Mouse (Mus musculus) liver, postnatal 0 days (tissue): ENCODE data around the gene Hsd17b12. TPM values are rescaled to one million over a fixed set of nuclear protein-coding genes. Genes with fewer than 3 reads are reported as not detected.
A peak's percentile ranks its signal among the peaks of the same experiment; 100 is the strongest.

Experiments
- ATAC-seq: fragments of 200-750 bp; cut with Nextera tagmentation; 2 replicates; pipeline ENCODE4 v1.8.0; 2017; ENCODE audit warnings: mild to moderate bottlenecking, moderate library complexity
- DNase-seq: peaks from one replicate; pipeline ENCODE4 v3.0.0-alpha.2; 2016
- H3K27ac ChIP-seq: fragments of 300-500 bp; sonication (generic); 2 replicates; pipeline ENCODE4 v1.5.1; 2014; ENCODE audit warnings: antibody characterized with exemption, moderate library complexity, mild to moderate bottlenecking, low read depth
- H3K27me3 ChIP-seq: fragments of 300-500 bp; sonication (generic); 2 replicates; pipeline ENCODE4 v1.6.1; 2014; ENCODE audit warnings: low read length, control low read depth, mixed read lengths; ENCODE audit not compliant: insufficient read depth
- H3K36me3 ChIP-seq: fragments of 300-500 bp; sonication (generic); replicated peaks from 2 replicates; pipeline ENCODE4 v1.6.1; 2014; ENCODE audit warnings: mild to moderate bottlenecking, control low read depth, low read length, moderate library complexity, mixed read lengths; ENCODE audit not compliant: insufficient read depth
- H3K4me1 ChIP-seq: fragments of 300-500 bp; sonication (generic); 2 replicates; pipeline ENCODE4 v1.6.1; 2014; ENCODE audit warnings: antibody characterized with exemption, mild to moderate bottlenecking, control low read depth; ENCODE audit not compliant: insufficient read depth
- H3K4me2 ChIP-seq: fragments of 300-500 bp; sonication (generic); 2 replicates; pipeline ENCODE4 v1.6.1; 2014; ENCODE audit warnings: low read depth, mild to moderate bottlenecking, low read length, moderate library complexity, mixed read lengths
- H3K4me3 ChIP-seq: fragments of 300-500 bp; sonication (generic); 2 replicates; pipeline ENCODE4 v1.5.1; 2014; ENCODE audit warnings: low read depth, low read length
- H3K9ac ChIP-seq: fragments of 300-500 bp; sonication (generic); replicated peaks from 2 replicates; pipeline ENCODE4 v1.6.1; 2014; ENCODE audit warnings: mild to moderate bottlenecking, moderate library complexity
- H3K9me3 ChIP-seq: fragments of 300-500 bp; sonication (generic); 2 replicates; pipeline ENCODE4 v1.6.1; 2016; ENCODE audit warnings: mild to moderate bottlenecking, control low read depth, low read length, mixed read lengths
- CTCF ChIP-seq: sonication (generic); IDR thresholded peaks from 2 replicates; pipeline ENCODE4 v1.5.1; 2016; ENCODE audit warnings: antibody characterized with exemption, low read depth
- EP300 ChIP-seq: IDR thresholded peaks from 2 replicates; pipeline ENCODE4 v1.6.1; 2016; ENCODE audit warnings: antibody characterized with exemption, low read depth, mild to moderate bottlenecking
- WGBS: fragments of 180-500 bp; shearing (Covaris S2); extraction: QIAGEN DNeasy Blood & Tissue Kit; methylation state at CpG from one replicate; pipeline ENCODE4 v1.1.7; 2014; ENCODE audit not compliant: insufficient replicate concordance; 5-methylcytosine and 5-hydroxymethylcytosine counted together
- polyA plus RNA-seq: library from polyadenylated mRNA; unstranded; fragments of >200 nt; fragmentation: Nextera tagmentation; extraction: Ambion mirVana; gene quantifications from 2 replicates; pipeline ENCODE4 v1.2.1, GENCODE M21; 2015

Hsd17b12 gene
- polyA plus RNA-seq, 1 experiment from 2014 or later: 70.1 TPM

DNA sequence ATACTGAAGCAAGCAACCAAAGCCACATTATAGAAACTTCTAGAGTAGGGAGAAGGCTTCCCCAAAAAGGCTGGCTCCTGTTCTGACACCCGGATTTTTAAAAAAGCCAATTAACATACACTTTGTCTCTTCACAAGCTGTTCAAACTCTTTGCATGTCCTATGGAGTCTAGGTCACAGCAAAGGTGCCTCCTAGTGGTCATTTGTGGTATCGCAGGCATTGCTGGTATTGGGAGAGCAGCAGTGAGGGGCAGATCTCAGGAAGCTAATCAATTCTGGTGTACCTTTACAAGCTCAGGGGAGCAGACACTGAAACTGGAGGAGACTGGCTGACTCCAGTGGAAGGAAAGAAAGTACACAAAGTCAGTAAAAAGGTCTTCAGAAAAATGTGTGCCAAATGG is 155.4 kb downstream of the Hsd17b12 start:
- no peak overlapping the region for H3K4me3 ChIP-seq
- H3K4me1 ChIP-seq: no peaks in the 10 kb centered on the region
- H3K9ac ChIP-seq: no peak overlapping the region
- H3K27ac ChIP-seq: no peak overlapping the region
- H3K27me3 ChIP-seq: no peaks in the 10 kb centered on the region
- H3K36me3 ChIP-seq: peaks cover 74% of the 10 kb centered on the region
- WGBS: 12% methylated on average over 2 of the region's 2 CpGs
- no peak overlapping the region for H3K4me2 ChIP-seq
- ATAC-seq (0 out of 2 replicates have a peak, but pooled peaks have one; percentile 45), DNase-seq (peak; percentile 85)
- TF ChIP-seq CTCF (peak; percentile 95), EP300 (no peak)
- no peaks in the 10 kb centered on the region for H3K9me3 ChIP-seq

DNA sequence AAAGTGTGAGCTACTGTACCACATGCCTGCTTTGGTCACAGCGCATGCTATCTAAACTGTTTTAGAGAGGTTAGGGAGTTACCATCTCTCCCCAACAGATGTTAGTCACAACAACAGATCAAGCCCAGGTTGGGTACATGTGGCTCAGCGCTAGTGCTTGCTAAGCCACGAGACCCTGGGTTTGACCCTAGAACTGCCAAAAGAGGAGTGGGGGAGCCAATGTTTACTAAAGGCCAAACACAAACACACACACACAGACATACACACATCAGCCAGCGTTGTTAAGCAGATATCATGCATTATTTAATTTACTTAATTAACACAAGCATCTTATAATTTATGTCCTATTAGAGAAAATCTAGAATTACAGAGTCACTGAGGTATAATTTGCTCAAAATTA is 155.8 kb downstream of the Hsd17b12 start:
- H3K4me2 ChIP-seq: no peak overlapping the region
- H3K4me3 ChIP-seq: no peak overlapping the region
- no peaks in the 10 kb centered on the region for H3K27me3 ChIP-seq
- H3K9me3 ChIP-seq: no peaks in the 10 kb centered on the region
- DNase-seq (no peak), ATAC-seq (no peak)
- H3K9ac ChIP-seq: no peak overlapping the region
- TF ChIP-seq CTCF: no peak
- TF ChIP-seq EP300: no peak
- H3K27ac ChIP-seq: no peak overlapping the region
- H3K36me3 ChIP-seq: peaks cover 73% of the 10 kb centered on the region
- no peaks in the 10 kb centered on the region for H3K4me1 ChIP-seq
- WGBS: 73% methylated on average over 4 of the region's 4 CpGs

DNA sequence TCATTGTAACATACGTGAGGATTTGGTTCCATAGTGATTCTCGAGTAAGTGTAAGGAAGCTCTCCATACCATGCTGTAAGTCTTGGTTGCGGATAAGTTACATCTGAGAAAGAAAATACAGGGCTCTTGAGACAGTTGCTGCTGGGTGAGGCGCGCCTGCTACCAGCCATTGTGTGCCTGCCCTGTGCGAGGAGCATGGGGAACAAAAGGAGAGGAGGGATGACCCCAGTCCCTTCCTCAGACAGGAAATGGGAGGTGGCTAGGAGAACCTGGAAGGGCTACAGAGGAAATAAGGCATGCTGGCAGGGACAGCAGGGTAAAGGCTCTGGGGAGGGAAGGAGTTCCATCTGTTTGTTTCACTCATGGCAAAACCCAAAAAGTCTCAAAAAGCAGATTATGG is 156.4 kb downstream of the Hsd17b12 start:
- Histone ChIP-seq H3K4me2 (no peak overlapping the region), H3K4me1 (no peaks in the 10 kb centered on the region), H3K4me3 (no peak overlapping the region), H3K27me3 (no peaks in the 10 kb centered on the region), H3K27ac (no peak overlapping the region), H3K9ac (no peak overlapping the region), H3K9me3 (no peaks in the 10 kb centered on the region), H3K36me3 (peaks cover 70% of the 10 kb centered on the region)
- no peak for DNase-seq
- ATAC-seq: no peak
- 81% methylated on average over 6 of the region's 6 CpGs for WGBS
- TF ChIP-seq CTCF (no peak), EP300 (no peak)

DNA sequence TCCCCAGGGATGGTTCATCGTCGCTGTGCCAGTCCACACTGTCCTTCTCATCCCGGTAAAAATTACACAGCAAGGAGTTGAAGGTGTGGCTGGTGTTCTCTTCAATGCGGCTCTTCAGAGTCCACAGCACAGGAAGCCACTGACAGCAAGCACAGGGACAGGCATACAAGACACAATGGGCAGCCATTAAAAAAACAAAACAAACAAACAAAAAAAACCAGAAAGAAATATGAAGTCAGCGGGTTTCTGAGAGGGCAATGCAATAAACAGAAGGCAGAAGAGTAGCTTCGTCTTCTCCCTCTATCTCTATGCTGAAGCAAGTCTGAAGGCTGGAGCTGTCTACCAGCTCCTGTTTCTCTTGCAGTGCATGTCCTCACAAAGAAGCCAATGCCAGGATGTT is 161.5 kb downstream of the Hsd17b12 start, which contains the start of gene Gm27027:
Gene Gm27027 (minus strand): TSS at position 101 of the 400 bp plus-strand sequence.
- H3K9me3 ChIP-seq: no peaks in the 10 kb centered on the region
- no peak within 1 kb of the TSS for H3K27ac ChIP-seq
- H3K4me2 ChIP-seq: no peak within 1 kb of the TSS
- no peaks in the 10 kb centered on the region for H3K4me1 ChIP-seq
- no peak for TF ChIP-seq CTCF
- no peak for TF ChIP-seq EP300
- WGBS: 89% methylated on average over 6 of the region's 6 CpGs
- no peaks in the 10 kb centered on the region for H3K27me3 ChIP-seq
- no peak for DNase-seq
- H3K36me3 ChIP-seq: peaks cover 65% of the 10 kb centered on the region
- no peak within 1 kb of the TSS for H3K9ac ChIP-seq
- no peak for ATAC-seq
- no peak within 1 kb of the TSS for H3K4me3 ChIP-seq

DNA sequence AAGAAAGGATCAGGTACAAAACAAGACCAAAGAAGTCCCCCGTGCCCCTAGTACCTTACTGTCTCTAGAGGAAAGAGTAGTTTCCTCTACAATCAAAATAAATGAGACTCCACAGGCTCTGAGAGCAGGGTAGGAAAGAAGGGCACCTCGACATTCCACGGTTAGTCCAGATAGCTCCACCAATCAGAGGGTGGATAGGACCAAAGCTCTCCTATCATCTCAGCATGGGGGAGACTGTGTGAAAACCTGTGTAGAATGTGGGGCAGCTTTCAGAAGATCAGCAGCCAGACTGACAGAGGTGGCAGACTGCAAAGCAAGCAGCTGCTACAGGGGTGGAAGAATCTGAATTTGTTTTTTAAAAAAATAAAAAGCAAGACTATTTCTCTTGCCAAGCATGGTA is 165.0 kb downstream of the Hsd17b12 start:
- no peaks in the 10 kb centered on the region for H3K9me3 ChIP-seq
- ATAC-seq (no peak), DNase-seq (no peak)
- no peak overlapping the region for H3K27ac ChIP-seq
- no peak overlapping the region for H3K9ac ChIP-seq
- H3K36me3 ChIP-seq: peaks cover 68% of the 10 kb centered on the region
- no peak for TF ChIP-seq EP300
- TF ChIP-seq CTCF: no peak
- no peaks in the 10 kb centered on the region for H3K4me1 ChIP-seq
- no peaks in the 10 kb centered on the region for H3K27me3 ChIP-seq
- 62% methylated on average over 3 of the region's 3 CpGs for WGBS
- H3K4me2 ChIP-seq: no peak overlapping the region
- no peak overlapping the region for H3K4me3 ChIP-seq

DNA sequence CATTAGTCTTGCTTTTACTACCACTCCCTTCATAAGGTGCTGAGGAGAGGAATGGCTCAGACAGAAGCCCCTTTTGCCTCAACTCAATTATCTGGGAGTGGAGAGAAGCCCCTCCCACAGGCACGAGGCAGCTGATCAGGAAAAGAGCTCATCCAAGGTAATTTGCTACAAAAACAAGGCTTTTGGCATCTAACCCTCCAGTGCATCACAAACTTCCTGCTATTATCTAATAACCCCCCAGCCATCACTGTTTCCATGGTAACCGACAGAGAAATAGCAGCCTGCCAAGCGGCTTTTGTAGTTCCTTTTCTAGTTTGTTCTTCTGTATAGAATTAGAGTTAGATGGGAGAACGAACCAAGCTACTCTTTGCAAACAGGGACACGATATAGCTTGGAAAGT is 165.5 kb downstream of the Hsd17b12 start:
- no peak for DNase-seq
- Histone ChIP-seq H3K9me3 (no peaks in the 10 kb centered on the region), H3K9ac (no peak overlapping the region), H3K27me3 (no peaks in the 10 kb centered on the region), H3K4me1 (no peaks in the 10 kb centered on the region), H3K36me3 (peaks cover 63% of the 10 kb centered on the region), H3K4me2 (no peak overlapping the region), H3K27ac (no peak overlapping the region), H3K4me3 (no peak overlapping the region)
- ATAC-seq: no peak
- WGBS: 62% methylated on average over 5 of the region's 5 CpGs
- no peak for TF ChIP-seq CTCF
- no peak for TF ChIP-seq EP300

DNA sequence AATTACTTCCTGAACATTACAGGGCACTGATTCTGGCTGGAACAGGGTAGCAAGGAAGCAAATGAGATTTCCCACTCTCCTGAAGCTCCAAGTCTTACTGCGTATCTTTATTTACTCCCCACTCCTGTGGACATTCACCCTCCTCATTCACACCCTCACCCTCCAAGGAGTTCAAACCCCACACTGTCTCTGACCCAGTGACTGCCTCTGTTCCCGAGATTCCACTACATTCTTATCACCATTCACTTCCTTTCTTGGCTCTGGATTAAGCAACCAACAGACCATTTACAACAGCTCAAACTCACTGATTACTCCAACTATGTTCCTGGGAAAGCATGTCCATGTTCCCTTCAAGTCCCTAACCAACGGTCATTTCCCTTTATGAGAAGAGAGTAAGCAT is 166.4 kb downstream of the Hsd17b12 start:
- no peak overlapping the region for H3K9ac ChIP-seq
- TF ChIP-seq CTCF (no peak), EP300 (no peak)
- DNase-seq (no peak), ATAC-seq (no peak)
- H3K27ac ChIP-seq: 0 out of 2 replicates have a peak overlapping the region, but pooled peaks have one; percentile 55
- no peaks in the 10 kb centered on the region for H3K4me1 ChIP-seq
- no peak overlapping the region for H3K4me3 ChIP-seq
- H3K36me3 ChIP-seq: peaks cover 61% of the 10 kb centered on the region
- H3K9me3 ChIP-seq: no peaks in the 10 kb centered on the region
- 67% methylated on average over 3 of the region's 3 CpGs for WGBS
- no peak overlapping the region for H3K4me2 ChIP-seq
- H3K27me3 ChIP-seq: no peaks in the 10 kb centered on the region
